Mouse (Mus musculus): ENCODE results near the gene A730009L09Rik. TPM values are rescaled to one million over a fixed set of nuclear protein-coding genes. Genes with fewer than 3 reads are reported as not detected.

The A730009L09Rik gene
- polyA plus RNA-seq, 1 experiment: not detected

DNA sequence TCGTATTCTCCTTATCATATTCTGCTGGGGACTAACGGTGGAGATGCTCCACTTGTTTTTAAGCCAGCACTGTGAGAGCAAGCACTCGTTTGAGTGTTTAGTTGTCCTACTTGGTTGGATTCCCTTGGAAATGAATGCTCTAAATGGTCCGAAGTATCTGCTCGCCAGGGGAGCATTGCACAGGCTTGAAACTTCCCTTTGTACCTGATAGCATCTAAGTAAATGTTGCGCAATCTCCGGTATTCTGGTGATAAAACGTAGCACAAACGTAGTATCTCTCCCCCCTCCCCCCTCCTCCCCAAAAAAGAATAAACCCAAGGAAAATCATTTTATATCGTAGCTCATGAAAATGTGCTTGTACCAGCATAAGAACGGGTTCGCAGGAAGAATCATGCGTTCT is 39.1 kb downstream of the A730009L09Rik start:
- TF ChIP-seq CTCF (IDR thresholded peaks at IDR 0.05; ENCODE audit: borderline replicate concordance, insufficient read depth, low read length) (no peak), POLR2A (IDR thresholded peaks at IDR 0.05; ENCODE audit: low read depth, low read length) (no peak)
- Histone ChIP-seq H3K4me3 (ENCODE audit: insufficient read depth, low read length) (no peak overlapping the region), H3K4me1 (ENCODE audit: control insufficient read depth, insufficient read depth, low read length) (no peaks in the 10 kb centered on the region), H3K27ac (ENCODE audit: insufficient read depth, low read length) (no peak overlapping the region)

DNA sequence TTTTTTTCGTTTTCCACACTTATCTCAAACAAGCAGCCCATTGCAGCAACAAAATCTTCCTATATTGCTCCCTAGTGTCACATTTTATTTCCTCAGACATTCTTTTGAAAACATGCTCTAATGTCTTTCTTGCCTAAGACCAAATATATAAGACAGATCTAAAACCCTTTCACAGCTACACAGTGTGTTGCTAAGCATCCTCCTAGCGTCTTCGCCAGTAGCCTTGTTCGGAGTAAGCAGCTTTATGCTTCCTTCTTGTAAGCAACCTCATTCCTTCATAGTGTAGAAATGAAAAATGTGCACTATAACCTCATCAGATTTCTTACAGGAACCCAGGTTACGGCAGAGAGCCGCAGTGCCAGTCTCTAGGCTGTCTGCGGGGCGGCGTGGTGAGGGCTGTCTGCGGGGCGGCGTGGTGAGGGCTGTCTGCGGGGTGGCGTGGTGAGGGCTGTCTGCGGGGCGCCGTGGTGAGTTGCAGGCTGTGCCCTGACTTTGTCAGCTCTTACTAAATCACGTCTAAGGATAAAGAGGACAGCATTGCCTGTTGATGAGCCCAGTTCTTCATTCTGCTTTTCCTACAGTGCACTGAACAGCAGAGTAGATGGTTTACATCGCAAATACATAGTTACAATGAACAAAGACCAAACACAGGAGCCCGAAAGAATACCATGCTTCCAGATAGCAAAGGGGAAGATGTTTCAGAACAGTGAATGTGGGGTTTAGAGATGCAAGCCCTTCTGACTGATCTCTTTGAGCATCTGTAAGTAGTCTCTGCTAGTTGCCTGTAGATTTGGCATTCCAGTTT is 43.4 kb downstream of the A730009L09Rik start:
- H3K27ac ChIP-seq (ENCODE audit: insufficient read depth, low read length): no peak overlapping the region
- no peaks in the 10 kb centered on the region for H3K4me1 ChIP-seq (ENCODE audit: control insufficient read depth, insufficient read depth, low read length)
- H3K4me3 ChIP-seq (ENCODE audit: insufficient read depth, low read length): no peak overlapping the region
- TF ChIP-seq CTCF (IDR thresholded peaks at IDR 0.05; ENCODE audit: borderline replicate concordance, insufficient read depth, low read length) (no peak), POLR2A (IDR thresholded peaks at IDR 0.05; ENCODE audit: low read depth, low read length) (no peak)

DNA sequence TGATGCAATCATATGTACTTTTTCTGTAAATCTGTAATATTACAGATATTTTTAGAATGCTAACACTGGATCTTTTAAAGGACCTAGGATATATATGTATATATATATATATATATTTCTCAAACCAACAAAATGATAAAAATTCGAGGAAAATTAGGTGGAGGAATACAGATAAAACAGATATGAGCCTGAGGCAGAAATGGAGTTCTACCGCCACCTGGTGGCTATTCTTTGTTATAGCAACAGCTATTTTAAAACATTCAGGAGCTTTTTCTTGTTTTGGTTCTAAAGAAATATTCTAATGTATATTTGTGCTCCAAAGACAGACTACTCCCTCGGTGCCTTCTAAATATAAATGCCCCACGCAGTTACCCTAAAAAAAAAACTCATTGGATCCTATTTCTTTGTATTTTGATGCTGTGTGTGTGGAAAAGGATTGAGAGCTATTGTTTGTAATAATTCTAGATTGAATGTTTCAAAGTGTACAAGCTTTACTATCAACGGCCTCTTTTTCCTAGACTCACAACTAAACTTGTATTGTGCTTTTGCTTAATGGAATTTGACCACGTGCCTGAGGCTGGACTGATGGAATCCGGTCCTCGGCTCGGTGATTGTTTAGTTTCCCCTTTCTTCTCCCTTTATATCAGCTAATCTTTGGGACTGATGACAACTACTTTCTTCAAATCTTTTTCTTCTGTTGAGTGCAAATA is 44.8 kb downstream of the A730009L09Rik start:
- Histone ChIP-seq H3K4me1 (ENCODE audit: control insufficient read depth, insufficient read depth, low read length) (no peaks in the 10 kb centered on the region), H3K27ac (ENCODE audit: insufficient read depth, low read length) (no peak overlapping the region), H3K4me3 (ENCODE audit: insufficient read depth, low read length) (no peak overlapping the region)
- TF ChIP-seq CTCF (IDR thresholded peaks at IDR 0.05; ENCODE audit: borderline replicate concordance, insufficient read depth, low read length): no peak
- no peak for TF ChIP-seq POLR2A (IDR thresholded peaks at IDR 0.05; ENCODE audit: low read depth, low read length)

DNA sequence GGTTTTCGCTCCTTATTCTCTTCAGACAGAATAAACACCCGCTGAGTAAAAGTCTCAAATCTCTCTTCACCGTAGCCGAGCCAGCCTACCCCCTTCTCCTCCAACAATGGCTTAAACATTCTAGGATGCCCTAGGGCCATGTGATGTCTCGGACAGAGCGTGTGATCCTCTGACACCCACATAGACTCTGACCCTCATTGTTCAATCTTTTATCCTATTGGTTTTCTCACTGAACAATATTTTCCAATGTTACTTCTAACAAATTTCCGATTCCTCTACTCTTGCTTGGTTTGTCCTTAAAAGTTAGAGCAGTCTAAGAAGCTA is 45.3 kb downstream of the A730009L09Rik start:
- Histone ChIP-seq H3K4me1 (ENCODE audit: control insufficient read depth, insufficient read depth, low read length) (no peaks in the 10 kb centered on the region), H3K4me3 (ENCODE audit: insufficient read depth, low read length) (no peak overlapping the region), H3K27ac (ENCODE audit: insufficient read depth, low read length) (no peak overlapping the region)
- no peak for TF ChIP-seq CTCF (IDR thresholded peaks at IDR 0.05; ENCODE audit: borderline replicate concordance, insufficient read depth, low read length)
- no peak for TF ChIP-seq POLR2A (IDR thresholded peaks at IDR 0.05; ENCODE audit: low read depth, low read length)

Other genes starting within 250 kb of the A730009L09Rik start
- gene Mrpl39, start 220.6 kb downstream of the A730009L09Rik start, polyA plus RNA-seq (2011; ENCODE audit: insufficient read length, low read depth, missing spikeins): 23.2 and 26.8 TPM in 2 replicates